Mouse (Mus musculus) ES-E14 (cell line): ENCODE measurements at regions not wholly inside any gene's neighbourhood (a gene's known extent, or its start where the extent isn't known, plus 50 kb on each side); places are given as distances from the start of the nearest gene placed in this dataset.

Source experiments
- DNase-seq: peaks from one replicate; pipeline ENCODE4 v3.0.0-alpha.2; 2013; ENCODE audit warnings: low read depth, low spot score
- H3K27ac ChIP-seq: 2 replicates; pipeline ENCODE4 v1.5.1; 2012; ENCODE audit warnings: low read depth, mild to moderate bottlenecking, low read length, moderate library complexity, mixed read lengths; ENCODE audit not compliant: poor library complexity, insufficient read depth, severe bottlenecking
- H3K36me3 ChIP-seq: 2 replicates; pipeline ENCODE4 v1.6.1; 2012; ENCODE audit warnings: mild to moderate bottlenecking, low read length, moderate library complexity, mixed read lengths; ENCODE audit not compliant: control insufficient read depth, poor library complexity, insufficient read depth, severe bottlenecking
- H3K4me1 ChIP-seq, 2 experiments: fragments of 150-350 bp in 1 of 2; sonication (generic) in 1 of 2; 2 replicates each; pipeline ENCODE4 v1.6.1; 2012; ENCODE audit warnings: low read length in 2 of 2, mild to moderate bottlenecking in 1 of 2, mixed read lengths in 1 of 2; ENCODE audit not compliant: control insufficient read depth in 2 of 2, insufficient read depth in 2 of 2, poor library complexity in 1 of 2
- H3K4me3 ChIP-seq, 2 experiments: fragments of 150-350 bp in 1 of 2; sonication (generic) in 1 of 2; 2 replicates each; pipeline ENCODE4 v1.5.1; 2012; ENCODE audit warnings: low read length in 2 of 2, low read depth in 1 of 2, mild to moderate bottlenecking in 1 of 2, mixed read lengths in 1 of 2; ENCODE audit not compliant: insufficient read depth in 1 of 2, poor library complexity in 1 of 2, severe bottlenecking in 1 of 2
- H3K9ac ChIP-seq: 2 replicates; pipeline ENCODE4 v1.6.1; 2012; ENCODE audit warnings: low read depth, mild to moderate bottlenecking, low read length, mixed read lengths; ENCODE audit not compliant: poor library complexity, insufficient read depth, severe bottlenecking
- H3K9me3 ChIP-seq: fragments of 150-350 bp; sonication (generic); 2 replicates; pipeline ENCODE4 v1.6.1; 2012; ENCODE audit warnings: low read depth, mild to moderate bottlenecking, low read length; ENCODE audit not compliant: control insufficient read depth, insufficient read depth
- CHD2 ChIP-seq: IDR thresholded peaks from 2 replicates; pipeline ENCODE4 v1.6.1; 2014; ENCODE audit warnings: mild to moderate bottlenecking, low read depth, low read length, inconsistent platforms
- HCFC1 ChIP-seq: IDR thresholded peaks from 2 replicates; pipeline ENCODE4 v1.6.1; 2012; ENCODE audit warnings: low read length, inconsistent platforms, borderline replicate concordance; ENCODE audit not compliant: insufficient read depth
- MAFK ChIP-seq: IDR thresholded peaks from 2 replicates; pipeline ENCODE4 v1.6.1; 2014; ENCODE audit warnings: mild to moderate bottlenecking, low read depth, low read length, inconsistent platforms; ENCODE audit not compliant: insufficient read depth
- ZC3H11A ChIP-seq: IDR thresholded peaks from 2 replicates; pipeline ENCODE4 v1.6.1; 2012; ENCODE audit warnings: low read depth, mild to moderate bottlenecking, inconsistent platforms, low read length, borderline replicate concordance
- ZNF384 ChIP-seq: IDR thresholded peaks from 2 replicates; pipeline ENCODE4 v1.6.1; 2012; ENCODE audit warnings: low read depth, low read length, inconsistent platforms
- in situ Hi-C, 2 experiments: fragments of 600-800 bp; cut with MboI; formaldehyde crosslinking; loops; one replicate each; pipeline ENCODE4 v1.15.1; 2025; ENCODE audit warnings: low sequenced_read_pairs in 2 of 2, inconsistent platforms in 1 of 2; ENCODE audit not compliant: unreplicated experiment in 2 of 2

GRCm38 (mm10) chr6:143401921-143402320 is 234.9 kb downstream of the Etnk1 start:
- in situ Hi-C loops, result no loop called here
- Histone ChIP-seq H3K9me3 (no peaks in the 10 kb centered on the region), H3K4me3 (no peak overlapping the region), H3K36me3 (no peaks in the 10 kb centered on the region), H3K4me1 (no peaks in the 10 kb centered on the region), H3K9ac (no peak overlapping the region), H3K27ac (no peak overlapping the region)
- DNase-seq, result no peak
- TF ChIP-seq CHD2, result no peak
- no peak for TF ChIP-seq ZNF384
- TF ChIP-seq HCFC1, result no peak
- no peak for TF ChIP-seq MAFK
- no peak for TF ChIP-seq ZC3H11A

GRCm38 (mm10) chr6:143402766-143403165 is 235.7 kb downstream of the Etnk1 start:
- in situ Hi-C loops, result no loop called here
- no peaks in the 10 kb centered on the region for H3K9me3 ChIP-seq
- H3K9ac ChIP-seq, result no peak overlapping the region
- H3K4me3 ChIP-seq, result no peak overlapping the region
- no peak for TF ChIP-seq MAFK
- no peak for TF ChIP-seq ZNF384
- TF ChIP-seq HCFC1, result no peak
- no peak for TF ChIP-seq CHD2
- TF ChIP-seq ZC3H11A, result no peak
- no peaks in the 10 kb centered on the region for H3K36me3 ChIP-seq
- no peak for DNase-seq
- no peak overlapping the region for H3K27ac ChIP-seq
- H3K4me1 ChIP-seq, result no peaks in the 10 kb centered on the region

GRCm38 (mm10) chr6:143404521-143404920 is 237.5 kb downstream of the Etnk1 start:
- TF ChIP-seq ZC3H11A, result no peak
- TF ChIP-seq MAFK, result no peak
- no peak for TF ChIP-seq HCFC1
- no peak for TF ChIP-seq ZNF384
- TF ChIP-seq CHD2, result no peak
- in situ Hi-C loops, result no loop called here
- no peaks in the 10 kb centered on the region for H3K36me3 ChIP-seq
- no peaks in the 10 kb centered on the region for H3K4me1 ChIP-seq
- DNase-seq, result no peak
- H3K9me3 ChIP-seq, result no peaks in the 10 kb centered on the region
- H3K4me3 ChIP-seq, result no peak overlapping the region
- H3K27ac ChIP-seq, result no peak overlapping the region
- no peak overlapping the region for H3K9ac ChIP-seq

- DNase-seq, result no peak
- in situ Hi-C loops, result no loop called here
- no peaks in the 10 kb centered on the region for H3K9me3 ChIP-seq
- H3K9ac ChIP-seq, result no peak overlapping the region
- no peaks in the 10 kb centered on the region for H3K36me3 ChIP-seq
- no peak overlapping the region for H3K4me3 ChIP-seq
- H3K4me1 ChIP-seq, result no peaks in the 10 kb centered on the region
- TF ChIP-seq MAFK (no peak), HCFC1 (no peak), ZNF384 (no peak), ZC3H11A (no peak), CHD2 (no peak)
- H3K27ac ChIP-seq, result no peak overlapping the region
Observed at GRCm38 (mm10) chr6:143412056-143412455, 245.0 kb downstream of the Etnk1 start.

- Histone ChIP-seq H3K9me3 (no peaks in the 10 kb centered on the region), H3K36me3 (no peaks in the 10 kb centered on the region), H3K9ac (no peak overlapping the region), H3K4me1 (no peaks in the 10 kb centered on the region), H3K4me3 (no peak overlapping the region), H3K27ac (no peak overlapping the region)
- in situ Hi-C loops, result no loop called here
- DNase-seq, result no peak
- TF ChIP-seq HCFC1 (no peak), CHD2 (no peak), MAFK (no peak), ZC3H11A (no peak)
Observed at GRCm38 (mm10) chr6:143412721-143413120, 245.7 kb downstream of the Etnk1 start.
